Mouse (Mus musculus) small intestine, adult 2 months (tissue): Measurements from ENCODE around the gene Cers5.

Experiments
- CTCF ChIP-seq: fragments of 200-500 bp; IDR thresholded peaks from 2 replicates; pipeline ENCODE4 v1.5.1; 2012; ENCODE audit warnings: low read depth, mild to moderate bottlenecking, control low read depth, inconsistent platforms, low read length, moderate library complexity, mixed read lengths; ENCODE audit not compliant: insufficient replicate concordance, insufficient read length; ENCODE audit errors: extremely low read depth
- POLR2A ChIP-seq: fragments of 200-500 bp; IDR thresholded peaks from 2 replicates; pipeline ENCODE4 v1.6.1; 2012; ENCODE audit warnings: low read depth, mild to moderate bottlenecking, control low read depth, inconsistent platforms, low read length, moderate library complexity

DNA sequence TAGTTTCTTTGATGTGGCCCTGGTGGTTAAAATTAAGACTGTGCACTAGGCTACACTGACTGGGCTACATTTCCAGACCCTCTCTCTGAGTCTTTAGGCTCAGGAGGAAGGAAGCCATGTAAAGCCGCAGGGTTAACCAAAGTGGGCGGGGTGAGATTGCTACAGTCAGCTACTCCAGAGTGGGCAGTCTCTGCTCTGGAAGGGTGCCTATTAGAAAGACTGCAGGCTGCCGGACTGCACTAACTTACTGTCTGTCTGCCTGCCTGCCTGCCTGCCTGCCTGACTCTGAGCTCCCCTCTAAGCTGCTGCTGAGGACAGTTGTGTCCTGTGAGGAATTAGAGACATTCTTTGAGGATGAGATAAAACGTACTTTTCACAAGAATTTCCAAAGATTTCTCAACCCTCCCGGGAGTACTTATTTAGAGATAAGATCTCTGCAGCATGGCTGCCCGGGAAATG lies 30.5 kb upstream of the Cers5 start:
- TF ChIP-seq POLR2A (no peak), CTCF (no peak)
